Mouse (Mus musculus): ENCODE results near the gene Aig1. TPM values are rescaled to one million over a fixed set of nuclear protein-coding genes. Genes with fewer than 3 reads are reported as not detected.

The Aig1 gene
- polyA plus RNA-seq, 1 experiment, result 57.4 TPM

GRCm38 (mm10) chr10:13652061-13652460 is 216.7 kb downstream of the Aig1 start:
- DNase-seq (ENCODE audit: low read depth), result no peak

- no peak for DNase-seq (ENCODE audit: low read depth)
These were observed 227.0 kb downstream of the Aig1 start for GRCm38 (mm10) chr10:13641750-13642149.

GRCm38 (mm10) chr10:13631796-13632195 is 237.0 kb downstream of the Aig1 start:
- DNase-seq (ENCODE audit: low read depth), result no peak

GRCm38 (mm10) chr10:13623735-13624134 is 245.0 kb downstream of the Aig1 start:
- DNase-seq (ENCODE audit: low read depth), result no peak

GRCm38 (mm10) chr10:13600926-13601325 is 267.9 kb downstream of the Aig1 start:
- no peak for DNase-seq (ENCODE audit: low read depth)

GRCm38 (mm10) chr10:13597491-13597890 is 271.3 kb downstream of the Aig1 start:
- no peak for DNase-seq (ENCODE audit: low read depth)

Other genes with a start within 250 kb of the Aig1 start
- gene Hivep2, start 97.1 kb upstream of the Aig1 start, polyA plus RNA-seq (2012; rRNA removed), result 12.0 and 16.0 TPM in 2 replicates